Mouse (Mus musculus) kidney, adult 9 months (tissue): Measurements from ENCODE around the gene Rhoa.
A peak's percentile ranks its signal among the peaks of the same experiment; 100 is the strongest.
"Not testable (repeated sequence)": the region's sequence is repeated elsewhere in the genome, so short reads cannot be mapped to it uniquely, and the experiment has no call there.

Experiments
- DNase-seq: peaks from one replicate; pipeline ENCODE4 v3.0.0; 2022

Rhoa gene

DNA sequence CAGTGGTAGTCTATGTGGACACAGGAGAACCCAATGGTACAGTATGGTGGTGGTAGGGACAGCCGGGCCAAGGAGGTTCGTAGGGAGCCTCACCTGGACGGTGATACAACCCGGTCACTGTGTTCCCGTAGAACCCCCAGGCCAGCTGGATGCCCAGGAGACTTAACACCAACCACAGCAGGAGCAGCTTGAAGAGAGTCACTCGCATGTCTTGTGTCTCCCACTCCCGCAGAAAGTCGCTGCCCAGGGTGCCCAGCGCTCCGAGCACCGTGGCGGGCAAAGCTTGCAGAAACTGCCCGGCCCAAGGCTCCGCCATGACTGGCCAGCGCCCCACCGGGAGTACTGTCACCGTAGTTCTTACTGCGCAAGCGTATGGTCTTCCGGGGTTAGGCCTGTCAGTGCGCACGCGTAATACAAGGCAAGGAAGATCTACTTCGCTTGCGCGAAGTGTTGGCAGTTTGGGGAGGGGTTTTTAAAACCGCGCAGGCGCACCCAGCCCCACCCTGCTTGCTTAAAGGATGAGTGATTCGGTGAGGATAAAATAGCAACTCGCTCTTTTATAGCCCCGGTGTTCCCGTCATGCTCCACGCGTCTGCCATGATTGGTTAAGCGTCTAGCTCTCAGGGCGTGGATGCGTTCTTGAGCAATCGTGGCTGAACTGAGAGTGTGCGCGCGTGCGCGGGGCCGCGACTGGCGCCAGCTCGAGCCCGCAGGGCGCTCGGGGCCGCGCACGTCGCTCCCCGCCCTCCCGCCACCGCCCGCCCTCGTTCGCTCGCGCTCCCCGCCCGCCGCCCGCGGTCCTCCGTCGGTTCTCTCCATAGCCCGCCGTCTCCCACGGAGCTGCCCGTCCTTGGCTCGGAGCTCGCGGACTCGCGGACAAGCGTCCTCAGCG, at the start of gene Rhoa, which contains the start of gene Tcta:
Rhoa (plus strand) TSS at position 501 of the 892 bp plus-strand sequence.
Tcta (minus strand) TSS at position 532 of the 892 bp plus-strand sequence.
- peak; percentile 100 for DNase-seq

- DNase-seq, result no peak
Observed at GRCm38 (mm10) chr9:108260526-108260925, 45.4 kb upstream of the Rhoa start.

DNA sequence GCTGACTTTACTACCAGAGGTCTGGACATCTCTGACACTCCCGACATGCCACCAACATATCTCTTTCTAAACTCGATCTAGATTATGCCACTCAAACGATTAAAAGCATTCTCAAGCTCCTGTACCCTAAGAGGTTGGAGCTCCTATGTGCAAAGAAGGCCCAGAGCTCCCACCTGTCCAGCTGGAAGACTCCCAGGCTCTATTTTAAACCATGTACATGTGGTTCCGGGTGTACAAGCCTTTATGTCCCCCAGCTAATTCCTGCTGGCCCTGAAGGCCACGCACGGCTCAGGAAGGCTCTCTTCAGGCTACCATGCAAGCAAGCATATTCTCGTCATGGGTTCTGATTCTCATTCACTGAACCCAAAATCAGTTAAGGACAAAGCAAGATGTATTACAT, 44.1 kb upstream of the Rhoa start:
- no peak for DNase-seq

DNA sequence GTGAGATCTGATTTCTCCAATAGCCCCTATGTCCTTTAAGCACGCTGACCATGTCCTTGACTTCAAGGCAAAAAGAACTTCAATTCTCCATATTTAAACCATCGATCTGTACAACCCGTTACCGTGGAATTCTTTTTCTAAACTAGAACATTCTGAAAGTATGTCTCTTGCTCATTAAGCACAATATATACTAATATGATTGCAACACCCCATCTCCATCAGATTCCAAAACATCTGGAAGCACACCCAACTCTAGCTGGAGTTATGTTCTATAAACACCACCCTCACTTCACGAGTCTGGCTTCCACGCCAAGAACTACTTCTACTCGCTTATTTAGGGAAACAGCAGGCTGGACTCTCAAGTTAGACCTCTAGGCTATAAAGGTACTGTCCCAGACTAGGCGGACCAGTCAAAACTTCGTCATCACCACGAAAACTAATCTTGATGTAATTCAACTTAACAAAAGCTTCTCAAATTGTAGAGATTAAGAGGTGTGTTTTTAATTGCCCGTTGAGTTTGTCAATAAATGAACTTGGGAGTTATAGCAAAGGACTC, 43.4 kb upstream of the Rhoa start:
- DNase-seq, result no peak

- no peak for DNase-seq
Observed at GRCm38 (mm10) chr9:108263131-108263681, 42.7 kb upstream of the Rhoa start.

GRCm38 (mm10) chr9:108263690-108264190, 42.2 kb upstream of the Rhoa start, which contains the start of gene Dag1:
Gene Dag1 (minus strand): TSS chr9:108263958.
- DNase-seq, result peak; percentile 98

GRCm38 (mm10) chr9:108264191-108264921, 41.6 kb upstream of the Rhoa start:
- DNase-seq, result peak; percentile 76

GRCm38 (mm10) chr9:108266261-108266935, 39.5 kb upstream of the Rhoa start:
- no peak for DNase-seq

- DNase-seq, result no peak
Observed at GRCm38 (mm10) chr9:108267691-108268090, 38.2 kb upstream of the Rhoa start.

GRCm38 (mm10) chr9:108268701-108269100, 37.2 kb upstream of the Rhoa start:
- DNase-seq, result peak; percentile 42

DNA sequence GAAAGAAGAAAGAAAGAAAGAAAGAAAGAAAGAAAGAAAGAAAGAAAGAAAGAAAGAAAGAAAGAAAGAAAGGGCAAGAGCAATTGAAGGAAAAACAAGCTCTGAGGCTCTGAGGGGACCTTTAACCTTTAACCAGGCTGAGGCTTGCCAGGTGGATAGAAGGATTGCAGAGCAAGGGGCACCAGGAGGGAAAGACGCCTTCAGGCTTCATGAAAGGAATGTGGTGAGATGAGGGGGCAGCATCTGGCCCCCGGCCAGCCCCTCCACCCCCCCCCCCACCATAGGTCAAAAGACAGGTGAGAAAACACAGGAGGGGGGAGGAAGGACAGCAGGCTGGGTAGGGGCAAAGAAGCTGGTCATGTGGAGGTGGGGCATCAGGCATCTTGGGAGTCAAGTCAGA, 34.0 kb upstream of the Rhoa start:
- peak; percentile 55 for DNase-seq

- no peak for DNase-seq
Observed at GRCm38 (mm10) chr9:108272691-108273090, 33.2 kb upstream of the Rhoa start.

DNA sequence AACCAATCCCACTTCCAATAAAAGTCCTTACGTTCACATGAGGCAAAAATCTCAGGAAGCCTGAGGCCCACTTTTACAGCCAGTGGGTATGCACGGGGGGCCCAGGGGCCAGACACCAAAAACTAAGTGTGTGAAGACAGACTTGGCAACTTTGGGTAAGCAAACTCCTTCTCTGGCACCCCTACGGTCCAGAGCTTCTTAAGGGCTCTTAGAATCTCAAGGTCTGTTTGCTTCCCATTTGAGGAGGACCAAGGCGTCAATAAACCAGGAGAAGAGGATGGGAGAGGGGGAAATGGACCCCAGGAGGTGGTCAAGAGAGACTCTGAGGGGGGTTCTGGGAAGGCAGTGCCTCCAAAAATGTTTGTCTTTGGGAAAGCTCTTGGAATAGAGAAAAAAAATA, 32.4 kb upstream of the Rhoa start:
- DNase-seq, result no peak

GRCm38 (mm10) chr9:108274476-108275330, 31.2 kb upstream of the Rhoa start:
- DNase-seq, result no peak

- no peak for DNase-seq
Observed at GRCm38 (mm10) chr9:108275331-108275659, 30.6 kb upstream of the Rhoa start.

DNA sequence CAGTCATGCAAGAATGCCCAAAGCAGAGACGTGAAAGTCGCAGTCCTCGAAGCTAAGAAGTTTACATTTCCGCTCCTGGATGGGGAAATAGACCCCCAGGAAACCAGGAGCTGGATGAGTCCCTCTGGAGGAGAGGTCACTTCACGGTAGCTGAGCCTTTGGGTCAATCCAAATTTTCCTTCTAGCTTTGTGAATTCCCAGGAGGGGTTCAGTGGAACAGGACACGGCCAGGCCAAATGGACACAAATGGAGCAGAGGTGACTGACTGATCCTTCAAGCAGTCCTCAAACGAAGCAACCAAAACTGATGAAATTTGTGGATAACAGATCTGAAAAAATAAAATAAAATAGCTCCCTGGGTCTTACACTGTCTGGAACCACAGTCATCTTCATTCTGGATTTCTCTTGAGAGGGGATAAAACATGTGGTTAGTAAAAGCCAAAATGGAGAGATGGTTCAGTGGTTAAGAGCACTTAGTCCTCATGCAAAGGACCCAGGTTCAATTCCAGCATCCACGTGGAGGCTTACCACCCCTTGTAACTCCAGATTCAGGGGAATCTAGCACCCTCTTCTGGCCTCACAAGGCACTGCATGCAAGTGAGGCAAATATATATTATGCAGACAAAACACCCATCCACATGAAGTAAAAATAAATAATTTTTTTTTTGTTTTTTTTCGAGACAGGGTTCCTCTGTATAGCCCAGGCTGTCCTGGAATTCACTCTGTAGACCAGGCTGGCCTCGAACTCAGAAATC, 27.1 kb upstream of the Rhoa start:
- DNase-seq, result peak; percentile 71

DNA sequence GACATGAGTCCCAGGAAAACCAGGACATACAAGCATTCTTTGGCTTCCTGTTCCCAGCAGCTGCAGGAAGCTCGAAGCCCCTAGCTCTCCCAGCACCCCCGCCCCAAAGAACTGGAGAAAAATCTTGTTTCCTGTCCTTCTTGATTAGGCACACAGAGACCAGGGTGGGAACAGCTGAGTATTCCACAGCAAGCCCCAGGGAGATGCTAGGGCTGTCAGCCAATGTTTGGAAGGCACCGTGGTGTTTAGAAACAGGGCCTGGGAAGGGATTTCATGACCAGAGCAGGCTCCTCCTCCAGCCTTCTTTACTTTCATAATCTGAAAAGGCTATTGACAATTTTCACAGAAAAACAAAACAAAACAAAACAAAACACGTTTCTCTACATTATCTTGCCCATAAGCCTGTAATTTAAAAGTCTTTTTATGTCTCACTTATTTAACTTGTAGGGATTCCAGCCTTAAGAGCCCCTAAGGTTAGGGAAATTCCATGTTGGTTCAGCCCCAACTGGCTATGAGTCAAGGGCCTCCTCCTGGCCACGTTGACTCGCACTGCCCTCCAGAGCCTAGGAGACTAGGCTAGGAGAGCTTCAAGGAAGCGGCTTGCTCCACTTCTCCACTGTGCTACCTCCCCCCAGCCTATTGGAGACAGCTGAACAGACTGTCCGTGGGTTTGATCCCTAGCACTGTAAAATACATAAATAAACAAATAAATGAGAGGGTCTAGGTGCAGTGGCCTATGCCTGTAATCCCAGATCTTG, 25.7 kb upstream of the Rhoa start:
- DNase-seq, result peak; percentile 77

DNA sequence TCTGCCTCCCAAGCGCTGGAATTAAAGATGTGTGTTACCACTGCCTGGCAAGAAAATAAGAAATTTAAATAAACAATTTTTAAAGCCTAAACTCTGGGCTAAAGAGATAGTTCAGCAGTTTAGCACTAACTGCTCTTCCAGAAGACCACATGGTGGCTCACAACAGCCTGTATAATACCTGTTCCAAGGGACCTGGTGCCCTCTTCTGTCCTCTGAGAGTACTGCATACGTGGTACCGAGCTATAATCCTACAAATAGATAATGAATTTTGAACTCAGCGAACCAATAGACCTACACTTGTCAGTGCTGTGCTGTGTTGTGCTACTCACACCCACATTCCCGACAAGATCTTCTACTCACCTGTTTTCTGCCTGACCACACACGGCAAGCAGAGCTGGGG, 21.5 kb upstream of the Rhoa start:
- peak; percentile 90 for DNase-seq

DNA sequence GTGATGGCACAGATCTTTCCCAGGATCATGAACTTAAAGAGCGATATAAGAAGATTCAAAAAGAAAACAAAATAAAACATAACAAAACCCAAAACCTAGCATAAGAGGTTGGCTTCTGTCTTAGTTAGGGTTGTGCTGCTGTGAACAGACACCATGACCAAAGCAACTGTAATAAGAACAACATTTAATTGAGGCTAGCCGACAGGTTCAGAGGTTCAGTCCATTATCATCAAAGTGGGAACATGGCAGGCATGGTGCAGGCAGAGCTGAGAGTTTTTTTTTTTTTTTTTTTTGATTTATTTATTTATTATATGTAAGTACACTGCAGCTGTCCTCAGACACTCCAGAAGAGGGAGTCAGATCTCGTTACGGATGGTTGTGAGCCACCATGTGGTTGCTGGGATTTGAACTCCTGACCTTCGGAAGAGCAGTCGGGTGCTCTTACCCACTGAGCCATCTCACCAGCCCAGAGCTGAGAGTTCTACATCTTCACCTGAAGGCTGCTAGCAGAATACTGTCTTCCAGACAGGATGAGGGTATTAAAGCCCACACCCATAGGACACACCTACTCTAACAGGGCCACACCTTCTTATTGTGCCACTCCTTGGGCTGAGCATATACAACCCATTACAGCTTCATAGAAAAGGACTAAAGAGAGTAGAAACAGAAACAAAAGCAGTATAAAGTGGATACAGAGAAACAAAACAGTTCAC, 18.2 kb upstream of the Rhoa start:
- DNase-seq, result not testable (repeated sequence)
